Mouse (Mus musculus): Measurements from ENCODE around the gene Ampd1. TPM values are rescaled to one million over a fixed set of nuclear protein-coding genes. Genes with fewer than 3 reads are reported as not detected.

The Ampd1 gene
- total and polyA plus RNA-seq, 3 experiments, result 0.19 TPM; not detected in 2

DNA sequence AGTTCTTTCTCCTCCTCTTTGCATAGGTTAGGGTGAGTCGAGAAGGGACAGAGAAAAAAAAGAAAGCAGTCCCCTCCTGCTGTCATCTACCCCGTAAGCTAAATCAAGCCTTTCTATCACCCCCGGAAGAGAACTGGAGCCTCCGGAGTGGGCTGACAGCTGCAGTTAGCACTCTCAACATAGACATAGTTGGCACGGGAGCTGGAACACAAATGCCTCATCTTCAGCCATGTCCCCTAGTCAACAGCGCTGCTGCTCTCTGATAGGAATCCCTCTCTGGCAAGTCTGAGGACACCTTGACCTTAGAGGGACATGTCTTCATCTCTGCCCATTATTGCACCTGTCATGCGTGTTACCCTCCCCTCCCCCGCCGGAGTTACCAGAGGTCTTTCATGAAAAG is 5.5 kb downstream of the Ampd1 start:
- no peak for TF ChIP-seq E2F4 (IDR thresholded peaks at IDR 0.05; ENCODE audit: insufficient replicate concordance, low read depth, low read length)
- TF ChIP-seq PAX5 (IDR thresholded peaks at IDR 0.05; ENCODE audit: low read length), result no peak
- TF ChIP-seq USF2 (conservative IDR thresholded peaks at IDR 0.05; ENCODE audit: low read depth, low read length), result no peak
- in situ Hi-C loops (cut with MboI; ENCODE audit: low pct_ligation_motif_present, low pct_unique_long_range_greater_than_20kb, low sequenced_read_pairs) (no loop called here), dilution Hi-C loops (cut with MboI; ENCODE audit: extremely low pct_ligation_motif_present, extremely low pct_unique_long_range_greater_than_20kb, low sequenced_read_pairs) (no loop called here)
- Histone ChIP-seq H3K27me3 (replicated peaks) (no peaks in the 10 kb centered on the region), H3K4me3 (replicated peaks in 1 of 3; ENCODE audit: low read depth in 2 of 3, low read length in 2 of 3, poor library complexity in 1 of 3) (no peak overlapping the region), H3K79me2 (replicated peaks; ENCODE audit: control insufficient read depth, extremely low read depth, insufficient read depth, poor library complexity, severe bottlenecking) (no peaks in the 10 kb centered on the region), H3K4me2 (ENCODE audit: insufficient read depth, low read depth, poor library complexity, severe bottlenecking) (no peak overlapping the region), H3K27ac (ENCODE audit: insufficient read depth, low read depth) (no peak overlapping the region), H3K9me3 (replicated peaks; ENCODE audit: low read length) (no peaks in the 10 kb centered on the region), H3K36me3 (replicated peaks in 1 of 2; ENCODE audit: control insufficient read depth in 1 of 2, insufficient read depth in 1 of 2, low read length in 1 of 2) (no peaks in the 10 kb centered on the region), H3K9ac (ENCODE audit: insufficient read depth, low read depth) (no peak overlapping the region), H3K4me1 (ENCODE audit: control insufficient read depth in 1 of 2, insufficient read depth in 2 of 2) (no peaks in the 10 kb centered on the region)
- DNase-seq (ENCODE audit: extremely low read depth), result no peak

DNA sequence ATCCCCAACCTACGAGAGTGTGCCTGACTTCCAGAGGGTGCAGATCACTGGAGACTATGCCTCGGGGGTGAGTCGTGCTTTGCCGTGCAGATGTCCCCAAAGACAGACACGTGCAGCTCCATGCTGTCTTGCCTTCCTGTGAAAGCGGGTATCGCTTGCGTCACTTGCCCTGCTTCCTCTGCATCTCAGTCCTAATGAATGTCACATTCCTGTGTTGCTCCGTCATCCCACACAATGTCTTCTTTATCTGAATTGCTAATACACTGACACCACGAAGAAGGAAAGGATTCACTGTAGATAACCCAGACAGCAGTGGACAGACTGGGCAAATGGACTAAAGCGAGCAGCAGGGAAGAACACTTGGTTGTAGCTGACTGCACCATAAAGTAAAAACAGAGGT is 7.2 kb downstream of the Ampd1 start:
- dilution Hi-C loops (cut with MboI; ENCODE audit: extremely low pct_ligation_motif_present, extremely low pct_unique_long_range_greater_than_20kb, low sequenced_read_pairs), result no loop called here
- in situ Hi-C loops (cut with MboI; ENCODE audit: low pct_ligation_motif_present, low pct_unique_long_range_greater_than_20kb, low sequenced_read_pairs), result no loop called here
- no peak for TF ChIP-seq E2F4 (IDR thresholded peaks at IDR 0.05; ENCODE audit: insufficient replicate concordance, low read depth, low read length)
- TF ChIP-seq ZNF384 (IDR thresholded peaks at IDR 0.05; ENCODE audit: low read depth, low read length), result no peak
- no peak for TF ChIP-seq PAX5 (IDR thresholded peaks at IDR 0.05; ENCODE audit: low read length)
- TF ChIP-seq CHD2 (IDR thresholded peaks at IDR 0.05; ENCODE audit: low read length), result no peak
- TF ChIP-seq ZC3H11A (IDR thresholded peaks at IDR 0.05; ENCODE audit: low read depth, low read length), result no peak
- TF ChIP-seq MEF2A (IDR thresholded peaks at IDR 0.05; ENCODE audit: borderline replicate concordance, low read depth, low read length), result no peak
- no peak for TF ChIP-seq SIN3A (IDR thresholded peaks at IDR 0.05; ENCODE audit: low read length)
- TF ChIP-seq BHLHE40 (IDR thresholded peaks at IDR 0.05; ENCODE audit: low read depth, low read length), result no peak

DNA sequence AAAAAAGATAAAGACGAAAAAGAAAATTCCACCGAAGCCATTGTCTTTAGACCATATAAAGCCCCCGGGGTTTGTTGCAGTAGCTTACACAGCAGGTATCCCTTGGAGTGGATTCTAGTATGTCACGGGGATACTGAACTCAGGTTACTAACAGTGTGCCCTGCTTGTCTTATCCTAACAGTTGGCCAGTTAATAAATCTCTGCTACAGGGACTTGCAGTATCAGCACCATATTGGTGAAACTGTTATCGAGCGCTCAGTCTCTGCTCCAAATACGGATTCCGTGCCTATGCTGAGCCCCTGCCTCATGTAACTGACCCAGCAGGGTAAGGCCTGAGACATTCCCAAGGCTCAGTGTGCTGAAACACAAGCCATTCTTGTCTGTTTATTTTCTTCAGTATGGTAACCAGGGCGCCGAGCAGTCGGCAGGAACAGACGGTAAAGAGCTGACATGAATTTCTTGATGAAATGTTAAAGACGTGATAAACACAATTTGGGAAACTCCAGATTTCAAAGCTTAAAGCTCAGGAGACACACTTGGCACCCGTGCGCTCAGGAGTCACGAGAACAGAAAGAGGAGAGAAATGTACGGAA is 8.1 kb downstream of the Ampd1 start:
- H3K27me3 ChIP-seq (replicated peaks), result no peaks in the 10 kb centered on the region
- H3K9me3 ChIP-seq (replicated peaks; ENCODE audit: low read length), result no peaks in the 10 kb centered on the region
- dilution Hi-C loops (cut with MboI; ENCODE audit: extremely low pct_ligation_motif_present, extremely low pct_unique_long_range_greater_than_20kb, low sequenced_read_pairs), result no loop called here
- H3K4me1 ChIP-seq (ENCODE audit: control insufficient read depth in 1 of 2, insufficient read depth in 2 of 2), result no peaks in the 10 kb centered on the region
- no peak for DNase-seq (ENCODE audit: extremely low read depth)
- no peak overlapping the region for H3K4me2 ChIP-seq (ENCODE audit: insufficient read depth, low read depth, poor library complexity, severe bottlenecking)
- H3K36me3 ChIP-seq (replicated peaks in 1 of 2; ENCODE audit: control insufficient read depth in 1 of 2, insufficient read depth in 1 of 2, low read length in 1 of 2), result no peaks in the 10 kb centered on the region
- H3K79me2 ChIP-seq (replicated peaks; ENCODE audit: control insufficient read depth, extremely low read depth, insufficient read depth, poor library complexity, severe bottlenecking), result no peaks in the 10 kb centered on the region
- no peak overlapping the region for H3K27ac ChIP-seq (ENCODE audit: insufficient read depth, low read depth)
- TF ChIP-seq IRF4 (IDR thresholded peaks at IDR 0.05; ENCODE audit: low read depth, low read length) (no peak), ZMIZ1 (IDR thresholded peaks at IDR 0.05; ENCODE audit: low read depth, low read length) (no peak), PAX5 (IDR thresholded peaks at IDR 0.05; ENCODE audit: low read length) (no peak), GABPA (IDR thresholded peaks at IDR 0.05; ENCODE audit: insufficient replicate concordance, low read depth, low read length) (no peak), MEF2A (IDR thresholded peaks at IDR 0.05; ENCODE audit: borderline replicate concordance, low read depth, low read length) (no peak), ZNF384 (IDR thresholded peaks at IDR 0.05; ENCODE audit: low read depth, low read length) (no peak), POLR2A (IDR thresholded peaks at IDR 0.05; ENCODE audit: low read depth, low read length) (no peak), POLR2AphosphoS2 (IDR thresholded peaks at IDR 0.05; ENCODE audit: low read depth, low read length) (no peak), NRF1 (IDR thresholded peaks at IDR 0.05; ENCODE audit: low read depth, low read length) (no peak), RAD21 (IDR thresholded peaks at IDR 0.05; ENCODE audit: low read depth, low read length) (no peak), MXI1 (IDR thresholded peaks at IDR 0.05; ENCODE audit: low read depth, low read length) (no peak), UBTF (IDR thresholded peaks at IDR 0.05; ENCODE audit: low read depth, low read length) (no peak), SIN3A (IDR thresholded peaks at IDR 0.05; ENCODE audit: low read length) (no peak)
- in situ Hi-C loops (cut with MboI; ENCODE audit: low pct_ligation_motif_present, low pct_unique_long_range_greater_than_20kb, low sequenced_read_pairs), result no loop called here
- H3K9ac ChIP-seq (ENCODE audit: insufficient read depth, low read depth), result no peak overlapping the region
- no peak overlapping the region for H3K4me3 ChIP-seq (replicated peaks in 1 of 3; ENCODE audit: low read depth in 2 of 3, low read length in 2 of 3, poor library complexity in 1 of 3)

More for the DNA sequence above, 7.2 kb downstream of the Ampd1 start:
- Histone ChIP-seq H3K36me3 (replicated peaks in 1 of 2; ENCODE audit: control insufficient read depth in 1 of 2, insufficient read depth in 1 of 2, low read length in 1 of 2) (no peaks in the 10 kb centered on the region), H3K27ac (ENCODE audit: insufficient read depth, low read depth) (no peak overlapping the region), H3K4me3 (replicated peaks in 1 of 3; ENCODE audit: low read depth in 2 of 3, low read length in 2 of 3, poor library complexity in 1 of 3) (no peak overlapping the region), H3K9me3 (replicated peaks; ENCODE audit: low read length) (no peaks in the 10 kb centered on the region), H3K27me3 (replicated peaks) (no peaks in the 10 kb centered on the region), H3K9ac (ENCODE audit: insufficient read depth, low read depth) (no peak overlapping the region), H3K79me2 (replicated peaks; ENCODE audit: control insufficient read depth, extremely low read depth, insufficient read depth, poor library complexity, severe bottlenecking) (no peaks in the 10 kb centered on the region), H3K4me1 (ENCODE audit: control insufficient read depth in 1 of 2, insufficient read depth in 2 of 2) (no peaks in the 10 kb centered on the region), H3K4me2 (ENCODE audit: insufficient read depth, low read depth, poor library complexity, severe bottlenecking) (no peak overlapping the region)
- DNase-seq (ENCODE audit: extremely low read depth), result no peak

Measured in CH12.LX (cell line).